Mouse (Mus musculus) heart, embryonic 15.5 days (tissue): ENCODE measurements around the gene Lgals3bp. TPM values are rescaled to one million over a fixed set of nuclear protein-coding genes. Genes with fewer than 3 reads are reported as not detected.

Experiments used
- ATAC-seq: fragments of 200-750 bp; cut with Nextera tagmentation; replicated peaks from 2 replicates; pipeline ENCODE4 v1.8.0; 2017; ENCODE audit warnings: low read depth, moderate TSS enrichment; ENCODE audit not compliant: insufficient number of reproducible peaks, insufficient read depth, low FRiP score
- H3K27ac ChIP-seq: fragments of 300-500 bp; sonication (generic); 2 replicates; pipeline ENCODE4 v1.5.1; 2015; ENCODE audit warnings: mild to moderate bottlenecking, inconsistent platforms
- H3K27me3 ChIP-seq: fragments of 300-500 bp; sonication (generic); 2 replicates; pipeline ENCODE4 v1.6.1; 2015; ENCODE audit warnings: inconsistent platforms
- H3K36me3 ChIP-seq: fragments of 300-500 bp; sonication (generic); 2 replicates; pipeline ENCODE4 v1.6.1; 2015; ENCODE audit warnings: mild to moderate bottlenecking, inconsistent platforms
- H3K4me1 ChIP-seq: fragments of 300-500 bp; sonication (generic); replicated peaks from 2 replicates; pipeline ENCODE4 v1.6.1; 2015; ENCODE audit warnings: inconsistent platforms
- H3K4me2 ChIP-seq: fragments of 300-500 bp; sonication (generic); 2 replicates; pipeline ENCODE4 v1.6.1; 2015; ENCODE audit warnings: inconsistent platforms, mild to moderate bottlenecking, moderate library complexity
- H3K4me3 ChIP-seq: fragments of 300-500 bp; sonication (generic); 2 replicates; pipeline ENCODE4 v1.5.1; 2015; ENCODE audit warnings: mild to moderate bottlenecking, inconsistent platforms
- H3K9ac ChIP-seq: fragments of 300-500 bp; sonication (generic); 2 replicates; pipeline ENCODE4 v1.6.1; 2015; ENCODE audit warnings: mild to moderate bottlenecking, inconsistent platforms
- H3K9me3 ChIP-seq: fragments of 300-500 bp; sonication (generic); replicated peaks from 2 replicates; pipeline ENCODE4 v1.6.1; 2016; ENCODE audit warnings: inconsistent platforms
- WGBS: fragments of 180-500 bp; shearing (Covaris S2); methylation state at CpG from one replicate; pipeline ENCODE4 v1.1.7; 2015; ENCODE audit warnings: mixed read lengths; 5-methylcytosine and 5-hydroxymethylcytosine counted together
- polyA plus RNA-seq: library from polyadenylated mRNA; unstranded; fragments of >200 nt; fragmentation: Nextera tagmentation; extraction: Ambion mirVana; gene quantifications from 2 replicates; pipeline ENCODE4 v1.2.1, GENCODE M21; 2015

The Lgals3bp gene
- polyA plus RNA-seq, 1 experiment from 2014 or later: 9.6 TPM

DNA sequence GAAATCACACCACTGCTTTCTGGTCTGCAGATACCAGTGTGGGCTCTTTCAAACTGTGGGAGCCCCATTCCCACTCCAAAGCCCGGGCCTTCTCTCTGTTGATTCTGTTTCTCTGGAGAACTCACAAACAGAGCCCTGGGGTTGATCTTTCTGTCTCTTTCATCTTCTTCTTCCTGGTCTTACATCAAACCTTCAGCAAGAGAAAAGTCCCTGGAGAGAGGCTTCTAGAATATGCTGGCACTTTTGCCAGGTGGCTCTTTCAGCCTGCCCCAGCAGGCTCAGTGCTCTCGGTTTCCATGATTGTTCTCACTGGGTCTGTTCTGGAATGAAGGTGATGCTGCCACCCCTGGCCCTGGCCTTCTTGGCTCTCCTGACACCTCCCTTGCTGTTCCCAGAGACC, 58.3 kb downstream of the Lgals3bp start:
- no peak overlapping the region for H3K27ac ChIP-seq
- no peak overlapping the region for H3K4me3 ChIP-seq
- H3K4me2 ChIP-seq: no peak overlapping the region
- H3K36me3 ChIP-seq: no peaks in the 10 kb centered on the region
- H3K9me3 ChIP-seq: no peaks in the 10 kb centered on the region
- 67% methylated on average over 2 of the region's 2 CpGs for WGBS
- H3K4me1 ChIP-seq: peaks cover 50% of the 10 kb centered on the region
- H3K27me3 ChIP-seq: no peaks in the 10 kb centered on the region
- H3K9ac ChIP-seq: no peak overlapping the region
- ATAC-seq: no peak

Other genes with a start within 250 kb of the Lgals3bp start
- 18.0 and 24.4 TPM in 2 replicates for gene Cyth1, start 153.5 kb downstream of the Lgals3bp start, polyA plus RNA-seq
- 11.6 and 16.7 TPM in 2 replicates for gene Usp36, start 111.8 kb downstream of the Lgals3bp start, polyA plus RNA-seq
- 0.20 and 0.33 TPM in 2 replicates for gene Cep295nl, start 59.6 kb downstream of the Lgals3bp start, polyA plus RNA-seq
- 67.1 and 85.2 TPM in 2 replicates for gene Timp2, start 46.4 kb downstream of the Lgals3bp start, polyA plus RNA-seq
- gene Cant1, start 17.0 kb upstream of the Lgals3bp start, polyA plus RNA-seq: 17.2 and 24.3 TPM in 2 replicates
- 7.9 and 10.1 TPM in 2 replicates for gene C1qtnf1, start 26.1 kb upstream of the Lgals3bp start, polyA plus RNA-seq
- gene Engase, start 74.7 kb upstream of the Lgals3bp start, polyA plus RNA-seq: 4.1 and 5.0 TPM in 2 replicates